Mouse (Mus musculus) liver, adult 2 months (tissue): ENCODE measurements around the gene Gm42957. TPM values are rescaled to one million over a fixed set of nuclear protein-coding genes. Genes with fewer than 3 reads are reported as not detected.
A peak's percentile ranks its signal among the peaks of the same experiment; 100 is the strongest.

Experiments
- DNase-seq: peaks from one replicate; pipeline ENCODE4 v3.0.0-alpha.2; 2011; ENCODE audit warnings: low read depth, low spot score; ENCODE audit errors: extremely low read depth
- H3K27ac ChIP-seq: fragments of 200-500 bp; replicated peaks from 2 replicates; pipeline ENCODE4 v1.5.1; 2012; ENCODE audit warnings: low read depth, mild to moderate bottlenecking, control low read depth, inconsistent platforms, low read length; ENCODE audit not compliant: insufficient read depth
- H3K27me3 ChIP-seq: fragments of 200-500 bp; 2 replicates; pipeline ENCODE4 v1.6.1; 2012; ENCODE audit warnings: mild to moderate bottlenecking, moderate library complexity, low read length, inconsistent platforms; ENCODE audit not compliant: control insufficient read depth, insufficient read depth
- H3K36me3 ChIP-seq: fragments of 200-500 bp; 2 replicates; pipeline ENCODE4 v1.6.1; 2012; ENCODE audit warnings: low read length, inconsistent platforms; ENCODE audit not compliant: control insufficient read depth, insufficient read depth
- H3K4me1 ChIP-seq: fragments of 200-500 bp; 2 replicates; pipeline ENCODE4 v1.6.1; 2011; ENCODE audit warnings: low read length; ENCODE audit not compliant: control insufficient read depth, insufficient read depth
- H3K4me3 ChIP-seq: fragments of 200-500 bp; 2 replicates; pipeline ENCODE4 v1.5.1; 2011; ENCODE audit warnings: low read depth, mild to moderate bottlenecking, control low read depth, low read length, moderate library complexity; ENCODE audit not compliant: insufficient read depth
- H3K79me2 ChIP-seq: fragments of 200-500 bp; 2 replicates; pipeline ENCODE4 v1.6.1; 2012; ENCODE audit warnings: inconsistent platforms, mild to moderate bottlenecking, low read length, moderate library complexity; ENCODE audit not compliant: control insufficient read depth, insufficient read depth
- H3K9ac ChIP-seq: fragments of 200-500 bp; 2 replicates; pipeline ENCODE4 v1.6.1; 2012; ENCODE audit warnings: low read depth, mild to moderate bottlenecking, control low read depth, inconsistent platforms, low read length
- CTCF ChIP-seq: fragments of 200-500 bp; IDR thresholded peaks from 2 replicates; pipeline ENCODE4 v1.5.1; 2011; ENCODE audit warnings: low read depth, low read length, control low read depth
- POLR2A ChIP-seq: fragments of 200-500 bp; IDR thresholded peaks from 2 replicates; pipeline ENCODE4 v1.6.1; 2011; ENCODE audit warnings: low read length, control low read depth; ENCODE audit not compliant: insufficient read depth; ENCODE audit errors: extremely low read depth
- WGBS: fragments of 180-500 bp; shearing (Covaris S2); methylation state at CpG from one replicate; pipeline ENCODE4 v1.1.7; 2018; 5-methylcytosine and 5-hydroxymethylcytosine counted together
- polyA plus RNA-seq: library from polyadenylated mRNA; depleted of rRNA; stranded (reverse); fragments of >200 nt; gene quantifications from 2 replicates; pipeline ENCODE4 v1.2.3, GENCODE M21; 2012; rRNA removed
- total RNA-seq: library from RNA; depleted of rRNA; stranded (reverse); fragments of >200 nt; gene quantifications from 2 replicates; pipeline ENCODE4 v1.2.3, GENCODE M21; 2014; rRNA removed

Gene Gm42957
- total RNA-seq, result 0.13 and 0.28 TPM in 2 replicates
- polyA plus RNA-seq, result not detected in 2 replicates

DNA sequence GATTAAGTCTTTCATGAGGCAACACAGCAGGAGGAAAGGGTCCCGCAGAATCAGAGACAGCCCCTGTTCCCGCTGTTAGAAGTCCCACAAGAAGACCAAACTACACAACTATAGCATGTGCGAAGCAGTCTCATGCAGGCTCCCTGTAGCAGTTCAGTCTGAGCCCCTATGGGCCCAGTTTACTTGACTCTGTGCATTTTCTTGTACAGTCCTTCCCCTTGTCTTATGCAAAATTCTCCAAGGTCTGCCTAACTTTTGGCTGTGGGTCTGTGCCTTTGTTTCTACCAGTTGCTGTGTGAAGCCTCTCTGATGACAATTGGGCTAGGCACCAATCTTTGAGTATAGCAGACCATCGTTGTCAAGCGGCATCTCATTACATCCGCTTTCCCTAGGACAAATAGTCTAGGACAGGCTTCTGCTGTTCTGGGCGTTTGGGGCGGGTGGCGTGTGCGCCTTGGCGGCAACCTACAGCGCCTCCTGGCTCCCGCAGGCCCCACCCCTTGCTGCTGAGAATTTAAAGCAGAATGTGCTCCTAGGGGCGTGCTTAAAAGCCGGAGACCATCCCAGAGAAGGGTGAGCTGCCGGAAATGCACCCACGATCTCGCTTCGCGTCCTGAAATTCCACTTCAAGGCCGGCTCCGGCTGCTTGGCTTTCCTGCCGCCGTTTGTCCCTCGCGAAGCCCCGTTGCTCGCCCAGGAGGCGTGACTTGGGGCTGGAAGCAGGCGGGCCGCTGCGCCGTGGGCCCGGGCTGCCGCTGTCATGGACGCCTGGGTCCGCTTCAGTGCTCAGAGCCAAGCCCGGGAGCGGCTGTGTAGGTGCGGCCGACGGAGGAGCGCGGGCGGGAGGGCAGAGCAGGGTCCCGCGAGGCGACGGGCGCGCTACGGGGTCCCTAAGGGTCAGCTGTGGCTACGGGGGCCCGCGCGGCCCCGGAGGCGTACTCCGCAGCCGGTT is at the start of gene Gm42957, which contains the start of gene Pex11b:
Gene Gm42957, plus strand, starts transcription at position 547 of the 952 bp plus-strand sequence.
Gene Pex11b, plus strand, starts transcription at position 449 of the 952 bp plus-strand sequence.
- WGBS, result 3% methylated on average over 60 of the region's 60 CpGs

GRCm38 (mm10) chr3:96590657-96591056 is 44.6 kb upstream of the Gm42957 start:
- DNase-seq, result no peak
- H3K27me3 ChIP-seq, result no peaks in the 10 kb centered on the region
- H3K9ac ChIP-seq, result no peak overlapping the region
- no peaks in the 10 kb centered on the region; the same call in 1 of the 2 replicates for H3K79me2 ChIP-seq
- 88% methylated on average over 4 of the region's 4 CpGs for WGBS
- H3K36me3 ChIP-seq, result no peaks in the 10 kb centered on the region
- no peak overlapping the region for H3K27ac ChIP-seq
- H3K4me3 ChIP-seq, result no peak overlapping the region
- TF ChIP-seq POLR2A (no peak), CTCF (no peak)
- H3K4me1 ChIP-seq, result 0 out of 2 replicates have a peak, but pooled peaks cover 1% of the 10 kb centered on the region

More for the DNA sequence above, at the start of gene Gm42957, which contains the start of gene Pex11b:
- H3K27me3 ChIP-seq, result no peaks in the 10 kb centered on the region
- peak; percentile 78 for DNase-seq
- peaks cover 14% of the 10 kb centered on the region for H3K4me1 ChIP-seq
- H3K36me3 ChIP-seq, result peaks cover 20% of the 10 kb centered on the region; the same call in 1 of the 2 replicates
- H3K79me2 ChIP-seq, result peaks cover 4% of the 10 kb centered on the region; the same call in 1 of the 2 replicates
- peak within 1 kb of the TSS; percentile 97 for H3K9ac ChIP-seq
- TF ChIP-seq CTCF (peak; percentile 45), POLR2A (peak; percentile 68; the same call in 1 of the 2 replicates)
- H3K4me3 ChIP-seq, result peak within 1 kb of the TSS; percentile 96
- peak within 1 kb of the TSS; percentile 92 for H3K27ac ChIP-seq

DNA sequence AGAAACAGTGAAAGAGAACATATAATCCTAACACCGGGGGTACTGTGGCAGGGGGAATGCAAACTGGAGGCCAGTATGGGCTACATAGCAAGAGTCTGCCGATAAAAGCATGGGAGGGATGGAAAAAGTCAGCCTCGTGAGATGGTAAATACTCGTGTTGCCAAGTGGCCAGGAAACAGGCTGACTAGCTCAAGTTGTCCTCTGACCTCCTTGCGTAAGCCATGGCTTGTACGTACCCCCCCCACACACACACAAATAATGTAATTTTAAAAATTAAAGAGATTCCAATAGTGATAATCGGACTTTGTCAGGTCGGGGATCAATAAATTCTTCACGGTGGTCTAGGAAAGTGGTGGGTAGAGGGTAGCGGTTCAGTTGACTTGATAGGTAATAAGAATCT is 41.9 kb upstream of the Gm42957 start:
- WGBS, result 1% methylated on average over 10 of the region's 10 CpGs
- peak; percentile 95 for DNase-seq
- Histone ChIP-seq H3K4me3 (peak overlapping the region; percentile 59), H3K36me3 (no peaks in the 10 kb centered on the region), H3K27ac (peak overlapping the region; percentile 89), H3K4me1 (0 out of 2 replicates have a peak, but pooled peaks cover 1% of the 10 kb centered on the region), H3K9ac (peak overlapping the region; percentile 57), H3K27me3 (no peaks in the 10 kb centered on the region; the same call in 1 of the 2 replicates), H3K79me2 (no peaks in the 10 kb centered on the region; the same call in 1 of the 2 replicates)
- TF ChIP-seq CTCF (no peak), POLR2A (no peak)

DNA sequence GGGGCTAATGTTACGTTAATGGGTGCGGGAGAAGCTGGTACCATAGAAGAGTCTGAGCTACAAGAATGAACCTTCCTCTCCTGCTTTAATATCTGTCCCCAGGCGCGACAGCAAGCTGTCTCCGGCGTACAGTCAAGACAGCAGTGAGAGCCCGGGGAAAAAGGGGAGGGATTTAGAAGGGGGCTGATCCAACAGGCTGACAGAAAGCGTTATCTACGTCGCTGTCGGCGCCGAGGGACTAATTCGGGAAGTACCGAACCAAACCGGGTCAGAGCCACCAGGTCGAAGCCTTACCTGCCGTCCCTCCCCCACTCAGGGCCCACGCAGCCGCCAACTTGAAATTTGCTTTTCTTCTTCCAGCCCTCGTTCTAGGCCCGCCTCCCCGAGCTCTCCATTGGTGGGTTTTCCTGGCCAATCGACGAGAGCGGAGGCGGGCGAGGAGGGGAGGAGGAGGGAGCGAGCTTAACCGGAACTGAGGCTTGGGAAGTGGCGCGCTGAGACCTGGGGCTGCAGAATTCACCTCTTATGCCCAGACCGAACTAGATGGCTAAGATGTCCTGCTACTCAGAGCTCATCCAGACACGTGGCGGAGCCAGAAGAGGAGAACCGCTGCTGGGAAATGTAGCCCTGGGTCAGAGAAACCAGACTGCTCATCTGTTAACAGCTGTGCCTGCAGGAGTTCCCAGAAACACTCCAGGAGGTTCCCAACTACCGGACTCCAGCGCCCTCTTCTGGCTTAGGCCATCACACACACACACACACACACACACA is 41.3 kb upstream of the Gm42957 start, which contains the start of gene Polr3gl:
Gene Polr3gl, minus strand, starts transcription at position 392 of the 771 bp plus-strand sequence.
- under 1% methylated on average over 38 of the region's 38 CpGs for WGBS
- H3K36me3 ChIP-seq, result no peaks in the 10 kb centered on the region
- peak within 1 kb of the TSS; percentile 59 for H3K4me3 ChIP-seq
- DNase-seq, result peak; percentile 94
- H3K27ac ChIP-seq, result peak within 1 kb of the TSS; percentile 89
- peak within 1 kb of the TSS; percentile 57 for H3K9ac ChIP-seq
- H3K27me3 ChIP-seq, result no peaks in the 10 kb centered on the region; the same call in 1 of the 2 replicates
- TF ChIP-seq CTCF (peak; percentile 28; the same call in 1 of the 2 replicates), POLR2A (peak; percentile 58)
- 0 out of 2 replicates have a peak, but pooled peaks cover 1% of the 10 kb centered on the region for H3K4me1 ChIP-seq
- no peaks in the 10 kb centered on the region; the same call in 1 of the 2 replicates for H3K79me2 ChIP-seq

DNA sequence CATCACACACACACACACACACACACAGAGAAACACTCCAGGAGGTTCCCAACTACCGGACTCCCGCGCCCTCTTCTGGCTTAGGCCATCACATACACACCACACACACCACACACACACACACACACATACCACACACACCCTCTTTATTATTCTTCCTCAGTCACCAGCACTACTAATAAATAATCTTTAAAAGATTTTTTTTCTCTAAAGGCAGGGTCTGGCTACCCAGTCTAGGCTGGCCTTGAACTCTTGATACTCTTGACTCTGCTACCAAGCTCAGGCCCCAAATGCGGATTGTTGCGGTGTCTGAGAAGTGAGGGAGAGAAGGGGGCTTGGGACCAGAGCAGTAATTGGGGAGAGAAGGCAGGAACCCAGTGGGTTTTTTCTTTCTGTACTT is 40.4 kb upstream of the Gm42957 start:
- H3K27me3 ChIP-seq, result no peaks in the 10 kb centered on the region; the same call in 1 of the 2 replicates
- no peak overlapping the region for H3K9ac ChIP-seq
- 0 out of 2 replicates have a peak, but pooled peaks cover 1% of the 10 kb centered on the region for H3K4me1 ChIP-seq
- no peak overlapping the region for H3K27ac ChIP-seq
- TF ChIP-seq POLR2A (no peak), CTCF (no peak)
- no peaks in the 10 kb centered on the region for H3K36me3 ChIP-seq
- 96% methylated on average over 5 of the region's 5 CpGs for WGBS
- H3K79me2 ChIP-seq, result no peaks in the 10 kb centered on the region; the same call in 1 of the 2 replicates
- DNase-seq, result no peak
- H3K4me3 ChIP-seq, result no peak overlapping the region
